Mouse (Mus musculus) spleen, adult 2 months (tissue): ENCODE results near the gene Them7. TPM values are rescaled to one million over a fixed set of nuclear protein-coding genes. Genes with fewer than 3 reads are reported as not detected.

Source experiments
- DNase-seq, 2 experiments: peaks; one replicate each; pipeline versions ENCODE4 v3.0.0 to v3.0.0-alpha.2; 2012 to 2021; ENCODE audit warnings: low spot score in 2 of 2, low read depth in 1 of 2
- H3K27ac ChIP-seq: fragments of 200-500 bp; 2 replicates; pipeline ENCODE4 v1.5.1; 2012; ENCODE audit warnings: low read length, inconsistent platforms; ENCODE audit not compliant: insufficient read depth
- H3K27me3 ChIP-seq: fragments of 200-500 bp; 2 replicates; pipeline ENCODE4 v1.6.1; 2012; ENCODE audit warnings: mild to moderate bottlenecking, moderate library complexity, low read length, inconsistent platforms; ENCODE audit not compliant: control insufficient read depth, insufficient read depth
- H3K36me3 ChIP-seq: fragments of 200-500 bp; 2 replicates; pipeline ENCODE4 v1.6.1; 2012; ENCODE audit warnings: mild to moderate bottlenecking, low read length, inconsistent platforms; ENCODE audit not compliant: control insufficient read depth, insufficient read depth
- H3K4me1 ChIP-seq: fragments of 200-500 bp; 2 replicates; pipeline ENCODE4 v1.6.1; 2011; ENCODE audit warnings: inconsistent platforms; ENCODE audit not compliant: control insufficient read depth, insufficient read depth, insufficient read length
- H3K4me3 ChIP-seq: fragments of 200-500 bp; 2 replicates; pipeline ENCODE4 v1.5.1; 2011; ENCODE audit warnings: mild to moderate bottlenecking, inconsistent platforms; ENCODE audit not compliant: insufficient read depth, insufficient read length; ENCODE audit errors: extremely low read depth
- CTCF ChIP-seq: fragments of 200-500 bp; IDR thresholded peaks from 2 replicates; pipeline ENCODE4 v1.5.1; 2011; ENCODE audit warnings: mild to moderate bottlenecking, inconsistent platforms; ENCODE audit not compliant: insufficient read depth, insufficient read length, insufficient replicate concordance; ENCODE audit errors: extremely low read depth
- POLR2A ChIP-seq: fragments of 200-500 bp; IDR thresholded peaks from 2 replicates; pipeline ENCODE4 v1.6.1; 2011; ENCODE audit warnings: low read depth, low read length, inconsistent platforms
- WGBS: fragments of 180-500 bp; shearing (Covaris S2); methylation state at CpG from one replicate; pipeline ENCODE4 v1.1.7; 2018; 5-methylcytosine and 5-hydroxymethylcytosine counted together
- polyA plus RNA-seq: library from polyadenylated mRNA; depleted of rRNA; stranded (reverse); fragments of >200 nt; gene quantifications from 2 replicates; pipeline ENCODE4 v1.2.3, GENCODE M21; 2012

Them7 gene
- polyA plus RNA-seq, 1 experiment = 0.57 TPM

- Histone ChIP-seq H3K36me3 (no peaks in the 10 kb centered on the region), H3K27ac (no peak overlapping the region), H3K27me3 (no peaks in the 10 kb centered on the region), H3K4me1 (no peaks in the 10 kb centered on the region), H3K4me3 (no peak overlapping the region)
- TF ChIP-seq CTCF = no peak
- TF ChIP-seq POLR2A = no peak
- DNase-seq = no peak
- WGBS = 25% methylated on average over 5 of the region's 5 CpGs
Measured at GRCm38 (mm10) chr2:105189352-105189751, 34.8 kb upstream of the Them7 start.

- H3K27me3 ChIP-seq = no peaks in the 10 kb centered on the region
- no peak for DNase-seq
- H3K27ac ChIP-seq = no peak overlapping the region
- no peak overlapping the region for H3K4me3 ChIP-seq
- no peaks in the 10 kb centered on the region for H3K36me3 ChIP-seq
- TF ChIP-seq POLR2A = no peak
- TF ChIP-seq CTCF = no peak
- 53% methylated on average over 8 of the region's 8 CpGs for WGBS
- no peaks in the 10 kb centered on the region for H3K4me1 ChIP-seq
Measured at GRCm38 (mm10) chr2:105200152-105200551, 24.0 kb upstream of the Them7 start.

GRCm38 (mm10) chr2:105206563-105207174 lies 17.5 kb upstream of the Them7 start:
- no peak overlapping the region for H3K27ac ChIP-seq
- no peaks in the 10 kb centered on the region for H3K4me1 ChIP-seq
- H3K27me3 ChIP-seq = no peaks in the 10 kb centered on the region
- DNase-seq = no peak
- no peak overlapping the region for H3K4me3 ChIP-seq
- WGBS = 79% methylated on average over 9 of the region's 9 CpGs
- no peak for TF ChIP-seq CTCF
- TF ChIP-seq POLR2A = no peak
- no peaks in the 10 kb centered on the region for H3K36me3 ChIP-seq

GRCm38 (mm10) chr2:105212839-105213238 lies 11.3 kb upstream of the Them7 start:
- H3K27ac ChIP-seq = no peak overlapping the region
- no peaks in the 10 kb centered on the region for H3K36me3 ChIP-seq
- 73% methylated on average over 7 of the region's 7 CpGs for WGBS

GRCm38 (mm10) chr2:105215914-105216313 lies 8.2 kb upstream of the Them7 start:
- no peak for DNase-seq
- WGBS = 47% methylated on average over 8 of the region's 8 CpGs
- TF ChIP-seq CTCF (no peak), POLR2A (no peak)
- H3K4me1 ChIP-seq = no peaks in the 10 kb centered on the region
- H3K27ac ChIP-seq = no peak overlapping the region
- H3K36me3 ChIP-seq = no peaks in the 10 kb centered on the region
- H3K27me3 ChIP-seq = no peaks in the 10 kb centered on the region
- H3K4me3 ChIP-seq = no peak overlapping the region

More at GRCm38 (mm10) chr2:105212839-105213238, 11.3 kb upstream of the Them7 start:
- no peak for DNase-seq
- H3K4me1 ChIP-seq = no peaks in the 10 kb centered on the region
- H3K27me3 ChIP-seq = no peaks in the 10 kb centered on the region
- no peak for TF ChIP-seq CTCF
- no peak for TF ChIP-seq POLR2A
- no peak overlapping the region for H3K4me3 ChIP-seq

- H3K27ac ChIP-seq = no peak overlapping the region
- 79% methylated on average over 5 of the region's 5 CpGs for whole genome bisulfite sequencing
- no peak for DNase-seq
- H3K36me3 ChIP-seq = no peaks in the 10 kb centered on the region
- no peaks in the 10 kb centered on the region for H3K27me3 ChIP-seq
- TF ChIP-seq CTCF (no peak), POLR2A (no peak)
- no peak overlapping the region for H3K4me3 ChIP-seq
- no peaks in the 10 kb centered on the region for H3K4me1 ChIP-seq
Measured at GRCm38 (mm10) chr2:105219229-105219628, 4.9 kb upstream of the Them7 start.

- 25% methylated on average over 8 of the region's 8 CpGs for WGBS
Measured at GRCm38 (mm10) chr2:105219664-105220063, 4.5 kb upstream of the Them7 start.

More at GRCm38 (mm10) chr2:105219664-105220063, 4.5 kb upstream of the Them7 start:
- H3K36me3 ChIP-seq = no peaks in the 10 kb centered on the region
- no peak overlapping the region for H3K4me3 ChIP-seq
- DNase-seq = no peak
- no peak for TF ChIP-seq POLR2A
- no peak for TF ChIP-seq CTCF
- no peak overlapping the region for H3K27ac ChIP-seq
- H3K4me1 ChIP-seq = no peaks in the 10 kb centered on the region
- no peaks in the 10 kb centered on the region; the same call in 1 of the 2 replicates for H3K27me3 ChIP-seq
